Mouse (Mus musculus) liver, embryonic 12.5 days (tissue): Measurements from ENCODE around the gene Prss29. TPM values are rescaled to one million over a fixed set of nuclear protein-coding genes. Genes with fewer than 3 reads are reported as not detected.

Source experiments
- ATAC-seq: fragments of 200-750 bp; cut with Nextera tagmentation; 2 replicates; pipeline ENCODE4 v1.8.0; 2017; ENCODE audit warnings: moderate number of reproducible peaks, mild to moderate bottlenecking, moderate library complexity
- H3K27ac ChIP-seq: fragments of 300-500 bp; sonication (generic); 2 replicates; pipeline ENCODE4 v1.5.1; 2016; ENCODE audit warnings: mild to moderate bottlenecking
- H3K27me3 ChIP-seq: fragments of 300-500 bp; sonication (generic); replicated peaks from 2 replicates; pipeline ENCODE4 v1.6.1; 2016; ENCODE audit warnings: mild to moderate bottlenecking, moderate library complexity
- H3K36me3 ChIP-seq: fragments of 300-500 bp; sonication (generic); 2 replicates; pipeline ENCODE4 v1.6.1; 2016; ENCODE audit warnings: mild to moderate bottlenecking, moderate library complexity
- H3K4me1 ChIP-seq: fragments of 300-500 bp; sonication (generic); 2 replicates; pipeline ENCODE4 v1.6.1; 2016
- H3K4me2 ChIP-seq: fragments of 300-500 bp; sonication (generic); 2 replicates; pipeline ENCODE4 v1.6.1; 2016; ENCODE audit warnings: mild to moderate bottlenecking, moderate library complexity
- H3K4me3 ChIP-seq: fragments of 300-500 bp; sonication (generic); 2 replicates; pipeline ENCODE4 v1.5.1; 2016; ENCODE audit warnings: mild to moderate bottlenecking, moderate library complexity
- H3K9ac ChIP-seq: fragments of 300-500 bp; sonication (generic); 2 replicates; pipeline ENCODE4 v1.6.1; 2016; ENCODE audit warnings: mild to moderate bottlenecking, moderate library complexity
- H3K9me3 ChIP-seq: fragments of 300-500 bp; sonication (generic); replicated peaks from 2 replicates; pipeline ENCODE4 v1.6.1; 2016; ENCODE audit warnings: mild to moderate bottlenecking, moderate library complexity
- WGBS: fragments of 180-500 bp; shearing (Covaris S2); methylation state at CpG from one replicate; pipeline ENCODE4 v1.1.7; 2016; ENCODE audit not compliant: insufficient replicate concordance; 5-methylcytosine and 5-hydroxymethylcytosine counted together
- polyA plus RNA-seq: library from polyadenylated mRNA; unstranded; fragments of >200 nt; fragmentation: Nextera tagmentation; extraction: Ambion mirVana; gene quantifications from 2 replicates; pipeline ENCODE4 v1.2.1, GENCODE M21; 2016

The Prss29 gene
- polyA plus RNA-seq, 1 experiment from 2014 or later: not detected

DNA sequence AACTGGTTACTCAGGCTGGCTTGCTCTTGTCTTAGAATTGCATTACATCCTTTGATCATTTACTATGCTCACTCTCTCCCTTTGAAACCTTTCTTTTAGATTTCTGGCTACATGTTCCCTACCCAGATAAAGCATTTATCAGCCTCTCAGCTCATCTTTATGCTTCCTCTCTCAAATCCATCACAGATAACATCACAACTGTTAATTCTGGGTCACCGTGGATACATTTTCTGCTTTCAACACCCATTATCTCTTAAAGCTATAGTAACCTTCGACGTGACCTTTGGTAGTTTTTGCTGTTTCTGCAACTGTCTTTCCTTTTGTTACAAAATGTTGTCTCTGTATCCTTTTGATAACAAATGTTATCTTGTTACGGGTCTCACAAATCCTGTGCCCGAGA, 25.0 kb upstream of the Prss29 start:
- Histone ChIP-seq H3K9ac (no peak overlapping the region), H3K4me1 (no peaks in the 10 kb centered on the region), H3K9me3 (no peaks in the 10 kb centered on the region), H3K4me2 (no peak overlapping the region), H3K27ac (no peak overlapping the region), H3K27me3 (peaks cover 23% of the 10 kb centered on the region), H3K4me3 (no peak overlapping the region), H3K36me3 (no peaks in the 10 kb centered on the region)
- 18% methylated on average over 5 of the region's 5 CpGs for WGBS
- ATAC-seq: no peak

DNA sequence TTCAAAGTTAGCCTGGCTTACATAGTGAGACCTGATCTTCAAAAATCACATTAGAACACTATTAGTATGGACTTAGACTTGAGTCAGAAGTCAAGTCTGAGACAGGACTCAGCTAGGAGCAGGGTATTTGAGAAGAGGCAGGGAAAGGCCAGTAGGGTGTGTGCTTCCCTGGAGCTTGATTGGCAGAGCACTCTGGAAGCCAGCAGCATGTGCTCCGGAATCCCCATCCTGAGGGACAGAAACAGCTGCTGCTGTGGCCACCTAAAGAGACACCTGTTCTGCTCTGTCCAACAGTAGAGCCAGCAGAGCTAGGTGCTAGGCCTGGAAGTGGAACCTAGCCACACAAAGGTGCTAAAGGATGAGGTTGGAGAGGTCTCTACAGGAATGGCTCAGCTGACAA, 24.3 kb upstream of the Prss29 start:
- Histone ChIP-seq H3K27me3 (peaks cover 29% of the 10 kb centered on the region), H3K9me3 (no peaks in the 10 kb centered on the region), H3K4me3 (no peak overlapping the region), H3K4me1 (no peaks in the 10 kb centered on the region), H3K9ac (no peak overlapping the region), H3K36me3 (no peaks in the 10 kb centered on the region), H3K4me2 (no peak overlapping the region), H3K27ac (no peak overlapping the region)
- 53% methylated on average over 1 of the region's 1 CpGs for WGBS
- no peak for ATAC-seq

DNA sequence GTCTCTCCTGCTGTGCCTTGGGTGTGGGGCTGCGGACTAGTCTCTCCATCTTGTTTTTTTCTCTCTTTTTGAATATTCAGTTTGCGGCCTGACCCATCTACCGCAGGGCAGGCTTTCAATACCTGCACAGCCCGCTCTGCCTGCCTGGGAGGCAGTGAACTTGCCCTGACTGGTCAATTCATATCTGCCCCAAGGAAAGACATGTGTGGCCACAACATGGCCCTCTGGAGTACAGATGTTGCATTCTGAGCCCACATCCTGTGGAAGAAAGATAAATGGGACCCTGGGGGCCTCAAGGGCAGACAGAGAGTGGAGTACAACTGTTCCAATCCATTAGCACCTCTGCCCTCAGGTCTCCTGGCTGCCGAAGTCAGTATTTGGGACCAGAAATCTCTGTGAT, 20.4 kb upstream of the Prss29 start, which contains the start of gene Prss34:
Gene Prss34 (plus strand): TSS at position 301 of the 400 bp plus-strand sequence.
- H3K9me3 ChIP-seq: no peaks in the 10 kb centered on the region
- ATAC-seq: no peak
- H3K4me3 ChIP-seq: no peak within 1 kb of the TSS
- 60% methylated on average over 5 of the region's 5 CpGs for WGBS
- peaks cover 33% of the 10 kb centered on the region for H3K27me3 ChIP-seq
- no peak within 1 kb of the TSS for H3K4me2 ChIP-seq
- no peak within 1 kb of the TSS for H3K27ac ChIP-seq
- no peaks in the 10 kb centered on the region for H3K4me1 ChIP-seq
- no peaks in the 10 kb centered on the region for H3K36me3 ChIP-seq
- no peak within 1 kb of the TSS for H3K9ac ChIP-seq

DNA sequence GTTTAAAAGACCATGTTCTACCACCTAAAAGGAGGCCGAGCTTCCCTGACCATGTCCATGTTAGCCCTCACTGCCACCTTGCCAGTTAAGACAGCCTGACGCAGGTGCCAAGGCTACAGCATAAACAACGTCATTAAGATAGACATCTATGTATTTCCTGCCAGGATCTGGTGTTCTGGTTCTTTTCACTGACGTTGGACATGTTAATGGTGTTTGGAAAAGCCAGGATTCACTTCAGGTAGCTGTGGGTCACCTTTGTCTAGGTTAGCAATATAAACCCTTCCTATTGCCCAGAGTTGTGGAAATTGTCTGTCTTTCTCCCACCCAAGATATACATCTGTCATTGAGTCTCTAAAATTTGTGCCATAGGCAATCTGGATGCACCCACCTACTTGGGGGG, 10.1 kb upstream of the Prss29 start, which contains the start of gene Prss28:
Gene Prss28 (plus strand): TSS at position 301 of the 400 bp plus-strand sequence.
- WGBS: 56% methylated on average over 4 of the region's 4 CpGs
- H3K27me3 ChIP-seq: 0 out of 2 replicates have a peak, but pooled peaks cover 26% of the 10 kb centered on the region
- H3K9ac ChIP-seq: no peak within 1 kb of the TSS
- no peaks in the 10 kb centered on the region for H3K4me1 ChIP-seq
- H3K27ac ChIP-seq: no peak within 1 kb of the TSS
- H3K4me3 ChIP-seq: no peak within 1 kb of the TSS
- no peaks in the 10 kb centered on the region for H3K36me3 ChIP-seq
- H3K4me2 ChIP-seq: no peak within 1 kb of the TSS
- H3K9me3 ChIP-seq: no peaks in the 10 kb centered on the region
- no peak for ATAC-seq

DNA sequence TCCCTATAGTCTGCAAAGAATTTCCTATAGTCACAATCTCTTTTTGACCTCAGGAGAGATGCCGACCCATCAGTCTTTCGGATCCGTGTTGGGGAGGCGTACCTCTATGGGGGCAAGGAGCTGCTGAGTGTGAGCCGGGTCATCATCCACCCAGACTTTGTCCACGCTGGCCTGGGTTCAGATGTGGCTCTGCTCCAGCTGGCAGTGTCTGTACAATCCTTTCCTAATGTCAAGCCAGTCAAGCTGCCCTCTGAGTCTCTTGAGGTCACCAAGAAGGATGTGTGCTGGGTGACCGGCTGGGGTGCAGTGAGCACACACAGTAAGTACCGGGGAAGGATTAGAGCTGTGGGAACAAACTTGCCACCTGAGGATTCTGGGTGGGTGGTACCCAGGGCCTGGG, 2.4 kb downstream of the Prss29 start:
- WGBS: 78% methylated on average over 8 of the region's 8 CpGs
- no peaks in the 10 kb centered on the region for H3K36me3 ChIP-seq
- no peak for ATAC-seq
- H3K9me3 ChIP-seq: no peaks in the 10 kb centered on the region
- no peaks in the 10 kb centered on the region for H3K4me1 ChIP-seq
- H3K27ac ChIP-seq: no peak overlapping the region
- no peak overlapping the region for H3K4me3 ChIP-seq
- H3K27me3 ChIP-seq: peaks cover 50% of the 10 kb centered on the region
- H3K4me2 ChIP-seq: no peak overlapping the region
- H3K9ac ChIP-seq: no peak overlapping the region

DNA sequence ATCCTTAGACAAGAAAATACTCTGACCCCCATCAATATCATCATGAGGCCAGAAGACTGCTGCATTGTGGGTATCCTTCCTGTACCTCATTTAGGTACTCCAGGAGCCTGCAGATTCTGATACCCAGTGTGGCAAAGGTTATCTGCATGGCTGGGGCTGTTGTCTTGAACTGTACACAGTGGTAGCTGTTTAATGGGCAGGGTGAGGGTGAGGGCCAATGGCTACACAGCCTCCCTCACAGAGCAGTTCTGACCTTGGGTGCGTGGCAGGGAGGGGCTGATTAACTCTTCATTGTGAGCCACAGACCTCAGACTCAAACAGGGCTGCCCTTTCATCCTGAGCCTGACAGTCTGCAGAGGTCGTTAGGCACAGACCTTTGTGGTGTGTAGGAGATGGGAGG, 4.5 kb downstream of the Prss29 start:
- 16% methylated on average over 2 of the region's 2 CpGs for WGBS
- Histone ChIP-seq H3K9ac (no peak overlapping the region), H3K4me3 (no peak overlapping the region), H3K9me3 (no peaks in the 10 kb centered on the region), H3K27ac (no peak overlapping the region), H3K4me1 (no peaks in the 10 kb centered on the region), H3K27me3 (peaks cover 45% of the 10 kb centered on the region), H3K4me2 (no peak overlapping the region), H3K36me3 (no peaks in the 10 kb centered on the region)
- ATAC-seq: peak; percentile 72

DNA sequence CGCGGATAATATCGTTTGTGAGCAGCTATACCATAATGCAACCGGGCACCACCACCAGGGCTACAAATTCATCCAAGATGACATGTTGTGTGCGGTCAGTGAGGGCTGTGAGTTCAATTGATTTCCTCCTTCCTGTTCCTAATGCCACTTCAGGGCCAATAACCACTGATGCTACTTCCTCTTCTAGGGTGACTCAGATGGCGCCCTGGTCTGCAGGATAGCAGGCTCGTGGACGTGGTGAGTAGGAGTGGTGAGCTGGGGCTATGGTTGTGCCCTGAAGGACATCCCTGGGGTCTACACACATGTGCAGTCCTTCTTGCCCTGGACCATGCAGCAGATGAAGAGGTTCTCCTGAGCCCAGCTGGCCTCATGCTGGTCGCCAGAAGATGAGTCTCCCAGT, 13.9 kb downstream of the Prss29 start:
- WGBS: 38% methylated on average over 9 of the region's 9 CpGs
- no peak overlapping the region for H3K4me2 ChIP-seq
- ATAC-seq: no peak

DNA sequence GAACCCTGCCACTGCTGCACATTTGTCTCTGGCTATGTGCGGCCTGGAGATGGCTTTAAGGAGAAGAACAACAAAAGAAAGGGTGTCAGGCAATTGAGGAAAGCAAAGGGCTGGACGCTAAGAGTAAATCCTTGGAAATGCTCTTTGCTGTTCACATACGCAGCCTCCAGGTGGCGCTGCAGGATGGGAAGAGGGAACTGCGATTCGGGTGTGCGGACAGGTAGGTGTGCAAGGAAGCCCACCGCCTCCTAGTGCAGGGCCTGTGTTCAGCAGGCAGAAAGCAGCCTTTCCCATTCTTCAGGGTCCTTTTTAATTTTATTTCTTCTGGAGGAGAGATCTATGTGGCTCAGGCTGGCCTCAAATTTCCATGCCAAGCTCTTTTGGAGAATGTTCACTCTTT, 15.5 kb downstream of the Prss29 start:
- H3K4me1 ChIP-seq: no peaks in the 10 kb centered on the region
- 4% methylated on average over 8 of the region's 8 CpGs for WGBS
- no peaks in the 10 kb centered on the region for H3K36me3 ChIP-seq
- no peak overlapping the region for H3K4me3 ChIP-seq
- ATAC-seq: no peak
- no peak overlapping the region for H3K4me2 ChIP-seq
- peaks cover 33% of the 10 kb centered on the region for H3K27me3 ChIP-seq
- no peak overlapping the region for H3K9ac ChIP-seq
- no peaks in the 10 kb centered on the region for H3K9me3 ChIP-seq
- no peak overlapping the region for H3K27ac ChIP-seq

More for the DNA sequence above, 13.9 kb downstream of the Prss29 start:
- Histone ChIP-seq H3K27me3 (peaks cover 36% of the 10 kb centered on the region), H3K9ac (no peak overlapping the region), H3K9me3 (no peaks in the 10 kb centered on the region), H3K36me3 (no peaks in the 10 kb centered on the region), H3K4me1 (no peaks in the 10 kb centered on the region), H3K27ac (no peak overlapping the region), H3K4me3 (no peak overlapping the region)

DNA sequence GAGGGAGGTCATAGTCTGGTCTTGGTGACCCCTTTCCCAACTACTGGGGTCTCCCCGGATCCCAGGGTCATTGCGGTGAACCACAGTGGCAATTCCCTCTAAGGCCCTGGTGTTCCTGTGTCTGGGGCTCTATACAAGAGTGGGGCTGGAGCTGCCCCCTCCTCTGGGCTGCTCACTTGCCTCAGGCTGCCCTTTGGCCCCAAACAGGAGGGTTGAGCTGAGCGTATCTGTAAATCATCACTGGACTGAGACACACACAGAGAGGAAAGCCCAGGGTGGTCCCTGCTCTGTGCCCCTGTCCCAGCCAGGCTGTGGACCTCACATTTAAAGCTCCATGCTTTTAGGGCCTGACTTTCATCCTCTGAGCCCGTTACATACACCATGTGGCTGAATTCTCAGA, 19.8 kb downstream of the Prss29 start:
- no peak overlapping the region for H3K4me2 ChIP-seq
- H3K27me3 ChIP-seq: peaks cover 12% of the 10 kb centered on the region
- no peaks in the 10 kb centered on the region for H3K36me3 ChIP-seq
- no peaks in the 10 kb centered on the region for H3K9me3 ChIP-seq
- ATAC-seq: peak; percentile 33; the same call in 1 of the 2 replicates
- no peak overlapping the region for H3K9ac ChIP-seq
- H3K4me3 ChIP-seq: no peak overlapping the region
- H3K27ac ChIP-seq: peak overlapping the region; percentile 62
- 53% methylated on average over 4 of the region's 4 CpGs for WGBS
- H3K4me1 ChIP-seq: 0 out of 2 replicates have a peak, but pooled peaks cover 4% of the 10 kb centered on the region

DNA sequence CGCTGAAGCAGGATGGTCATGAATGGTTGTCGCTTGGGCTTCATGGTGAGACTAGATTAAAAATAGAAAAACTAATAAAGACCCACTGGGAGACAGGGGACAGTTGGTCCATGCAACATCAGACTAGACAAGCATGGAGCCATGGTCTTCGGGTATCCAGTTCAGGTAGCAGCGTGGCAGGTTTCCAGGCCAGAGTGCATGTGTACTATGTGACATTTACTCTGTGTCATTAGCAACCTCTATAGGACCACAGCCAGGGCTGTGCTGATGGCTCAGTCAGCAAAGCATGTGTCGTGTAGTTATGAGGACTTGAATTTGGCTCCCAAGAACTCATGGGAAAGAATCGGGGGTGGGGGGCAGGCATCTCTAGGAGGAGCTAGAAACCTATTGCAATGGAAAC, 21.5 kb downstream of the Prss29 start:
- Histone ChIP-seq H3K27me3 (peaks cover 3% of the 10 kb centered on the region; the same call in 1 of the 2 replicates), H3K9me3 (no peaks in the 10 kb centered on the region), H3K27ac (no peak overlapping the region), H3K4me2 (no peak overlapping the region), H3K9ac (no peak overlapping the region), H3K4me3 (no peak overlapping the region), H3K4me1 (0 out of 2 replicates have a peak, but pooled peaks cover 4% of the 10 kb centered on the region), H3K36me3 (no peaks in the 10 kb centered on the region)
- WGBS: 66% methylated on average over 6 of the region's 6 CpGs
- no peak for ATAC-seq

DNA sequence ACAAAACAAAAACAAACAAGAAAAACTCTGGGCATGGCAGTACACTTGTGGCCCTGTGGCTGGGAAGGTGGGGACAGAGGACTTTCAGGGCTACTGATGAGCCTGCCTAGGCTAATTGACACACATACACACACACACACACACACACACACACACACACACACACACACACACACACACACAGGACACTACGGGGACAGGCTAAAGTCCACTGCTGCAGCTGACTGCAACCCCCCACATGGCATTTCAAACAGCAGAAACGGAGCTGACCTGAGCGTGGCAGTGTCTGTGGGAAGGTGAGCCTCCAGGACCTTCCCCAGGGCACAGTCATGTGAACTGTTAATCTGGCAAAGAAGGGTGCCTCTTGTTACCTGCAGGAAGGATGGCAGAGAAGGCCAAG, 23.0 kb downstream of the Prss29 start:
- Histone ChIP-seq H3K4me2 (no peak overlapping the region), H3K9ac (no peak overlapping the region), H3K4me3 (no peak overlapping the region), H3K36me3 (no peaks in the 10 kb centered on the region), H3K4me1 (0 out of 2 replicates have a peak, but pooled peaks cover 4% of the 10 kb centered on the region), H3K27ac (0 out of 2 replicates have a peak overlapping the region, but pooled peaks have one; percentile 25), H3K27me3 (0 out of 2 replicates have a peak, but pooled peaks cover 2% of the 10 kb centered on the region), H3K9me3 (no peaks in the 10 kb centered on the region)
- WGBS: 50% methylated on average over 3 of the region's 3 CpGs
- ATAC-seq: peak; percentile 31; the same call in 1 of the 2 replicates

DNA sequence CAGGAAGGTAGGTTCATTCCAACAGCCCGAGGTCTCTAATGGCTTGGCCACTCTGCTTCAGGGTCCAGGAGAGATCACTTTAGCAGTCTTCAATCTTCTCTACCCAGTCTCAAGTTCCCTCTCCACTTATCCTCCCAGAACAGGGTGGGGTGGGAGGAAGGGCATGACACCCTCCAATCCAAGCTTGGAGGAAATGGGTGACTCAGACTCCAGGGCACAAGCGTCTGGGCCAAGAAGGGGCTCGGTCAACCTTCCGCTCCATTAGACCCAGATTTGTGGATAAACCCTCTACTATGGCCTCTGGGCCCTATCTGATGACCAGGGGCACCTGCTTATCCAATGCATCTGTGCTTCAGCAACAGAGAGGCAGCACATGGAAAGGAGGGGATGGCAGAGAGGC, 27.0 kb downstream of the Prss29 start, which contains the start of gene Tpsab1:
Gene Tpsab1 (minus strand): TSS at position 101 of the 400 bp plus-strand sequence.
- ATAC-seq: no peak
- WGBS: 66% methylated on average over 4 of the region's 4 CpGs
- H3K4me1 ChIP-seq: 0 out of 2 replicates have a peak, but pooled peaks cover 4% of the 10 kb centered on the region
- H3K4me2 ChIP-seq: no peak within 1 kb of the TSS
- H3K27me3 ChIP-seq: no peaks in the 10 kb centered on the region; the same call in 1 of the 2 replicates
- no peaks in the 10 kb centered on the region for H3K36me3 ChIP-seq
- H3K9me3 ChIP-seq: no peaks in the 10 kb centered on the region
- no peak within 1 kb of the TSS for H3K4me3 ChIP-seq
- no peak within 1 kb of the TSS for H3K9ac ChIP-seq
- no peak within 1 kb of the TSS for H3K27ac ChIP-seq

DNA sequence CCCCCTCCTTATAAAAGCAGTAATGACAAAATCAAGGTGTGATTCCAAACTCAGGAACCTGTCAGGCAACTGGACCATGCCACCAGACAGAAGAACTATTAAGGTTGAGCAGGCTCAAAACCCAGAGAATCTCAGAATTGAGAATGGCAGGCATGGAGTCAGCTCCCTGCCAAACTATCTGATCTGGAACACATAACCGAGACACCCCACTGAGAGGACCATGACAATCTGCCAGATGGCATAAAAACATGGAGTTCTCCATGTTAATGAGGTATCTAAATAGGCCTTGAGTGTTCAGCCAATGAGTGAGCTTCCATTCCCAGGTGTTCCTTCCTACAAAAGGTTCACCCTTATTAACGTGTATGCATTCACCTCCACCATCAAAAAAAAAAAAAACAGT, 42.8 kb downstream of the Prss29 start:
- Histone ChIP-seq H3K4me1 (no peaks in the 10 kb centered on the region), H3K27me3 (peaks cover 12% of the 10 kb centered on the region), H3K9ac (no peak overlapping the region), H3K9me3 (no peaks in the 10 kb centered on the region), H3K4me3 (no peak overlapping the region), H3K36me3 (no peaks in the 10 kb centered on the region), H3K4me2 (no peak overlapping the region), H3K27ac (no peak overlapping the region)
- no peak for ATAC-seq
- 45% methylated on average over 2 of the region's 2 CpGs for WGBS
